Mouse (Mus musculus) liver, adult 2 months (tissue): ENCODE measurements at regions not wholly inside any gene's neighbourhood (a gene's known extent, or its start where the extent isn't known, plus 50 kb on each side); places are given as distances from the start of the nearest gene placed in this dataset.

Experiments
- CTCF ChIP-seq: fragments of 200-500 bp; IDR thresholded peaks from 2 replicates; pipeline ENCODE4 v1.5.1; 2011; ENCODE audit warnings: low read depth, low read length, control low read depth
- POLR2A ChIP-seq: fragments of 200-500 bp; IDR thresholded peaks from 2 replicates; pipeline ENCODE4 v1.6.1; 2011; ENCODE audit warnings: low read length, control low read depth; ENCODE audit not compliant: insufficient read depth; ENCODE audit errors: extremely low read depth

GRCm38 (mm10) chr17:62467072-62467471, 414.0 kb downstream of the Efna5 start:
- TF ChIP-seq CTCF (no peak), POLR2A (no peak)
